Mouse (Mus musculus) central nervous system, embryonic 11.5 days (tissue): ENCODE data around the gene Pabpc5. TPM values are rescaled to one million over a fixed set of nuclear protein-coding genes. Genes with fewer than 3 reads are reported as not detected.

ENCODE experiments used
- polyA plus RNA-seq: library from polyadenylated mRNA; depleted of rRNA; stranded (reverse); fragments of >200 nt; gene quantifications from 2 replicates; pipeline ENCODE4 v1.2.3, GENCODE M21; 2012; rRNA removed

Gene Pabpc5
- polyA plus RNA-seq, result 0.38 and 0.42 TPM in 2 replicates

DNA sequence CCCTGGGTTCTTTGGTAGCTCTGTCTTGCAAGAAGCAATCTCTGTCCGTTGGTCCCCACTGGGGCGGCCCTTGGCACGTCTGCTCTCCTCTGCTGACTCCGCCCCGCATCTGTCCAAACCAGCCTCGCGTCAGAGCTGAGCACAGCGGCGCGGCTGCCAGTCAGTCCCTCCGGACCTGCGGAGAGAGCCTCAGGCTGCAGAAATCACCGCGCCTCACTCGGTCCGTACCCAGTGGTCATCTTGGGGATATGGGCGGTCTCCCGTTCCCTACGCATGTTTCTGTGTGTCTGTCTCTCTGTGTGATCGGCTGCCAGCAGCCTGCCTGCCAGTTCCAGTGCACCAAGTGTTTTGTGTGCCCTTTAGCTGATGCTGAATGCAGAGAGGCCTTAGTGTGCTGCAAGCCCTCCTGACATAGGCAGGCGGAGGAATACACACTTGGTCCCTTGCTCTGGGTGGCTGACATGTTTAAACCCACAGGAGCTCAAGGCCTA lies at the start of gene Pabpc5:
Gene Pabpc5, plus strand, starts transcription at position 116 of the 491 bp plus-strand sequence.

